Mouse (Mus musculus) spleen, adult 2 months (tissue): ENCODE measurements around the gene Trnp1.

Source experiments
- CTCF ChIP-seq: fragments of 200-500 bp; IDR thresholded peaks from 2 replicates; pipeline ENCODE4 v1.5.1; 2011; ENCODE audit warnings: mild to moderate bottlenecking, inconsistent platforms; ENCODE audit not compliant: insufficient read depth, insufficient read length, insufficient replicate concordance; ENCODE audit errors: extremely low read depth
- POLR2A ChIP-seq: fragments of 200-500 bp; IDR thresholded peaks from 2 replicates; pipeline ENCODE4 v1.6.1; 2011; ENCODE audit warnings: low read depth, low read length, inconsistent platforms

DNA sequence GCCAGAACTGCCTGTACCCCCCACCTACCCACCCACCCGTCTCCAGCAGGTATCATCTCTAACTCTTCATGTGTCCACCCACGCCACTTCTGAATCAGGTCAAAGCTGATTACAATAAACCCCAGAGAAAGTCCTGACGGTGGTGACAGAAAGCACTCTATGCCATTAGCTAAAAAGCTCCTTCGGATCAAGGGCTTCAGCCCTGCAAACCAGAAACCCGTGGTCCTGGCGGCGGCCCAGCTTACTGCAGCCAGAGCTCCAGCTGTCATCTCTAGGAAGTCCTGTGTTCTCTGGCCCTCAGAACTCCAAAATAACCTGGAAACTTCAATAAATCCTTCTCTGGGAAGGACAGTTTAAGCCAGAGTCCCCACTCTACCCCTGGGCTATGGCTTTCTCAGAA, 2.6 kb downstream of the Trnp1 start:
- TF ChIP-seq CTCF (no peak), POLR2A (no peak)
